Mouse (Mus musculus): Measurements from ENCODE around the gene Myo1e. TPM values are rescaled to one million over a fixed set of nuclear protein-coding genes. Genes with fewer than 3 reads are reported as not detected.

Gene Myo1e
- total RNA-seq, 1 experiment from 2014 or later = 1.1 TPM

GRCm38 (mm10) chr9:70331727-70332335 is 124.7 kb downstream of the Myo1e start:
- no peak for ATAC-seq (replicated peaks; ENCODE audit: low read depth, poor library complexity, severe bottlenecking)

- no peak for ATAC-seq (replicated peaks; ENCODE audit: low read depth, poor library complexity, severe bottlenecking)
Measured at GRCm38 (mm10) chr9:70338391-70338790, 131.2 kb downstream of the Myo1e start.

- no peak for ATAC-seq (replicated peaks; ENCODE audit: low read depth, poor library complexity, severe bottlenecking)
Measured at GRCm38 (mm10) chr9:70338894-70339293, 131.7 kb downstream of the Myo1e start.

- no peak for ATAC-seq (replicated peaks; ENCODE audit: low read depth, poor library complexity, severe bottlenecking)
Measured at GRCm38 (mm10) chr9:70349274-70349673, 142.1 kb downstream of the Myo1e start.

- ATAC-seq (replicated peaks; ENCODE audit: low read depth, poor library complexity, severe bottlenecking) = peak; percentile 52; the same call in 1 of the 2 replicates
Measured at GRCm38 (mm10) chr9:70351570-70352277, 144.6 kb downstream of the Myo1e start.

- ATAC-seq (replicated peaks; ENCODE audit: low read depth, poor library complexity, severe bottlenecking) = no peak
Measured at GRCm38 (mm10) chr9:70356254-70356653, 149.1 kb downstream of the Myo1e start.

- ATAC-seq (replicated peaks; ENCODE audit: low read depth, poor library complexity, severe bottlenecking) = no peak
Measured at GRCm38 (mm10) chr9:70359402-70360131, 152.4 kb downstream of the Myo1e start.

- no peak for ATAC-seq (replicated peaks; ENCODE audit: low read depth, poor library complexity, severe bottlenecking)
Measured at GRCm38 (mm10) chr9:70364741-70365140, 157.6 kb downstream of the Myo1e start.

GRCm38 (mm10) chr9:70365915-70366314 is 158.8 kb downstream of the Myo1e start:
- no peak for ATAC-seq (replicated peaks; ENCODE audit: low read depth, poor library complexity, severe bottlenecking)

GRCm38 (mm10) chr9:70366898-70367297 is 159.7 kb downstream of the Myo1e start:
- peak; percentile 60 for ATAC-seq (replicated peaks; ENCODE audit: low read depth, poor library complexity, severe bottlenecking)

GRCm38 (mm10) chr9:70371638-70372037 is 164.5 kb downstream of the Myo1e start:
- peak; percentile 65; the same call in 1 of the 2 replicates for ATAC-seq (replicated peaks; ENCODE audit: low read depth, poor library complexity, severe bottlenecking)

GRCm38 (mm10) chr9:70379502-70380467 is 172.6 kb downstream of the Myo1e start:
- ATAC-seq (replicated peaks; ENCODE audit: low read depth, poor library complexity, severe bottlenecking) = no peak

GRCm38 (mm10) chr9:70382091-70382490 is 174.9 kb downstream of the Myo1e start:
- ATAC-seq (replicated peaks; ENCODE audit: low read depth, poor library complexity, severe bottlenecking) = peak; percentile 79

GRCm38 (mm10) chr9:70383750-70384149 is 176.6 kb downstream of the Myo1e start:
- ATAC-seq (replicated peaks; ENCODE audit: low read depth, poor library complexity, severe bottlenecking) = no peak

GRCm38 (mm10) chr9:70384494-70384893 is 177.3 kb downstream of the Myo1e start:
- no peak for ATAC-seq (replicated peaks; ENCODE audit: low read depth, poor library complexity, severe bottlenecking)

- peak; percentile 39 for ATAC-seq (replicated peaks; ENCODE audit: low read depth, poor library complexity, severe bottlenecking)
Measured at GRCm38 (mm10) chr9:70384958-70385728, 178.0 kb downstream of the Myo1e start.

GRCm38 (mm10) chr9:70387410-70388119 is 180.4 kb downstream of the Myo1e start:
- ATAC-seq (replicated peaks; ENCODE audit: low read depth, poor library complexity, severe bottlenecking) = no peak

GRCm38 (mm10) chr9:70389548-70389947 is 182.4 kb downstream of the Myo1e start:
- no peak for ATAC-seq (replicated peaks; ENCODE audit: low read depth, poor library complexity, severe bottlenecking)

- no peak for ATAC-seq (replicated peaks; ENCODE audit: low read depth, poor library complexity, severe bottlenecking)
Measured at GRCm38 (mm10) chr9:70391042-70391441, 183.9 kb downstream of the Myo1e start.

Data from common myeloid progenitor, adult 5-6 weeks (primary cell).